Mouse (Mus musculus) stomach, postnatal 0 days (tissue): ENCODE data around the gene Rasgrp2.

Experiments
- CTCF ChIP-seq: IDR thresholded peaks from 2 replicates; pipeline ENCODE4 v1.5.1; 2016; ENCODE audit warnings: antibody characterized with exemption, low read depth, mild to moderate bottlenecking, moderate library complexity
- EP300 ChIP-seq: optimal IDR thresholded peaks from 2 replicates; pipeline ENCODE3; 2016; ENCODE audit warnings: antibody characterized with exemption

GRCm38 (mm10) chr19:6401951-6402350 is 2.8 kb downstream of the Rasgrp2 start:
- no peak for TF ChIP-seq CTCF
- TF ChIP-seq EP300: no peak
